Mouse (Mus musculus) myocyte (in vitro differentiated cells): ENCODE measurements around the gene Zfp42.

Experiments
- MAX ChIP-seq: IDR thresholded peaks from one replicate; pipeline ENCODE4 v1.6.1; 2011; ENCODE audit warnings: low read depth, mild to moderate bottlenecking, control low read depth
- TCF12 ChIP-seq: IDR thresholded peaks from one replicate; pipeline ENCODE4 v1.6.1; 2011; ENCODE audit warnings: mild to moderate bottlenecking, control low read depth; ENCODE audit not compliant: poor library complexity, insufficient read depth, severe bottlenecking

DNA sequence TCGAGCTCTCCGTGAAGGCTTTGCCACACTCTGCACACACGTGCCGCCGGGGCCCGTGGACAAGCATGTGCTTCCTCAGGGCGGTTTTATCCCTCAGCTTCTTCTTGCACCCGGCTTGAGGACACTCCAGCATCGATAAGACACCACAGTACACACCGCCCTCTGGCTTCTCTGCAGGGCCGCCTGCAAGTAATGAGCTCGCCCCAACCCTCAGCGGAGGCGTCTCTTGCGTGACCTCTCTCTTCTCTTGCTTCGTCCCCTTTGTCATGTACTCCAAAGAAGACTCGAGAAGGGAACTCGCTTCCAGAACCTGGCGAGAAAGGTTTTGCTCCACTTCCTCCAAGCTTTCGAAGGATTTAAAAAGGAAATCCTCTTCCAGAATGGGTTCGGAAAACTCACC lies 11.0 kb downstream of the Zfp42 start:
- no peak for TF ChIP-seq TCF12
- TF ChIP-seq MAX, result no peak
